Mouse (Mus musculus): ENCODE measurements around the gene Sun1.

Sun1 gene

DNA sequence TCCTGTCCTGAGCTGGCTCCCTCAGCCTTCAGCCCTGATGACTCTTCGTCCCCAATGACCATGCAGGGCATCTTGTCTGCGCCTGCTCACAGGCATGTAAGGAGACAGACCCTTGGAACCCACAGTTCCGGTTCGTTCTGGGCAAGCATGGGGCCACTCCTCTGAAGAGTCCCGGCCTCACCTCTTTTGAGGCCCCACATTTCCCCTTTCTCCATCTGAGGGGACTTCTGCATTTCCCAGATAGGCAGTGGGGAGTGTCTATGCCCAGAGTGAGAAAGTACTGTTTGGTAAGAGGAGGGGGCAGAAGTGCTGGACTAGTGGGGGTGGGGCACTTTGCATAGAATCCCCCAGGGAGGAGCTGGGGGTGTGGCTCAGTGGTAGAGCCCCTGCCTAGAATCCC, 86.7 kb downstream of the Sun1 start:
- DNase-seq = peak; percentile 32 to 37

DNA sequence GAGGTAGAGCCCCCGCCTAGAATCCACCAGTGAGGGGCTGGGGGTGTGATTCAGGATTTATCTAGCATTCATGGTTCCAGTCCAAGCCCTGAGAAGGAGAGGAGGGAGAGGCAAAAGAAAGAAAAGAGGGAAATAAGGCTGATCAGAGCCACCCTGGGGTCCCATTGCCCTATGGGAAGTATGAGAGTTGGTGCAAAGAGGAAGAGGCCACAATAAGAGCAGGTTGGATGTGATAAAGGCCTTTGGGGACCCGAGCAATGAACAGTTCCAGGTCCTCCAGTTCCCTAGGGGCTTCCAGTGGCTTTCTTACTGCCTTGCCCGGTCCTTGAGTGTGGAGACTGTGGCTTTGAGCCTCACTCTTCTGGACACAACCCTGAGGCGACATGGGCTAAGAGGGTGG, 87.3 kb downstream of the Sun1 start:
- DNase-seq = no peak

DNA sequence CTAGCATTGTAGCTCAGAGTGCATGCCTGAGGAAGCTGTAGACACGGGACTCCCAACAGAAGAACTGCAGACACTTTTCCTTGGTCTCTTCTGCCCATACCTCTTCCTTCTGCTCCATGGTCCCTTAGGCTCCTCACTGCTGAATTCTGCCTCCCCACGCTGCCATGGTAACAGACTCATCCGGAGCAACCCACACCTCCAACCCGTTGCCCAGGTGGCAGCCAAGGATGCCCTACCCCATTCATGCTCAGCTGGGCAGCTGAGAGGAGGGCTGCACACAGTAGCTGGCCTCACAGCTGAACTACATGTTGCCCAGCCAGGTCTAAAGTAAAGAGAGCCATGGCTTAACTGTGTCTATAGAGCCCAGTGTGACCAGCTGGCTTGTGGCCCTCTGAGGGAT, 88.2 kb downstream of the Sun1 start:
- no peak for DNase-seq

DNA sequence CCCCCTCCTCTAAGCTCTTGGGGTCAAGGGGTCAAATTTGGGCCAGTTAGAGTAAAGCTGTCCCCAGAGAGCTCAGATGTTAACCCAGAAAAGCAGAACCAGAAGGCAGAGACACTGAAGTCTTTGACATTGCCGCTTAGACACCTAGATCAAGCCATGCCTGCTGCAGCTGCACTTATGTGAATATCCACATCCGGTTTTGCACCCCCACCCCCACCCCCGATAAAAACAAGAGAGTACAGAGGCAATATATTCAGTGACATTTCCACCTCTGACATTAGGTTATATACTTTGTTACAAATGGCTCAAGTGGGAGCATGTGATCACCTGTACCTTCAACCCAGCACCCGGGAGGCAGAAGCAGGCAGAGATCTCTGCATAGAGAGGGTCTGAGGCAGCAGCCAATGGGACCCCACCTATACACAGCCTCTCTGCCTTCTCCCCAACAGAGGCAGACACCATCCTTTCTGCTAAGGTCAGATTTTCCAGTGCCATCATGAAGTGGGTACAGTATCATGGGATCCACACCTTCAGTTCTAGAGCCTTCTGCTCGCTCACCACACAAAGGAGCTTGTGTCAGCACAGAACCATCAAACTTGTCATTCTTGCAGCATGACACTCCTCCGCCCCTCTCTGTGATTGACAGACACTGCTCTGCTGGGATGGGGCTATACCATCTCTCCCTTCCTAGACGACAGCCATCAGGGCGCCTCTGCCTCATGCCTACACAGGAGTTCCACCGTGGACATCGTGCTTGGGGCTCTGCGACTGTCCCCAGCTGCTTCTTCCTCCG, 90.2 kb downstream of the Sun1 start:
- DNase-seq = no peak

DNA sequence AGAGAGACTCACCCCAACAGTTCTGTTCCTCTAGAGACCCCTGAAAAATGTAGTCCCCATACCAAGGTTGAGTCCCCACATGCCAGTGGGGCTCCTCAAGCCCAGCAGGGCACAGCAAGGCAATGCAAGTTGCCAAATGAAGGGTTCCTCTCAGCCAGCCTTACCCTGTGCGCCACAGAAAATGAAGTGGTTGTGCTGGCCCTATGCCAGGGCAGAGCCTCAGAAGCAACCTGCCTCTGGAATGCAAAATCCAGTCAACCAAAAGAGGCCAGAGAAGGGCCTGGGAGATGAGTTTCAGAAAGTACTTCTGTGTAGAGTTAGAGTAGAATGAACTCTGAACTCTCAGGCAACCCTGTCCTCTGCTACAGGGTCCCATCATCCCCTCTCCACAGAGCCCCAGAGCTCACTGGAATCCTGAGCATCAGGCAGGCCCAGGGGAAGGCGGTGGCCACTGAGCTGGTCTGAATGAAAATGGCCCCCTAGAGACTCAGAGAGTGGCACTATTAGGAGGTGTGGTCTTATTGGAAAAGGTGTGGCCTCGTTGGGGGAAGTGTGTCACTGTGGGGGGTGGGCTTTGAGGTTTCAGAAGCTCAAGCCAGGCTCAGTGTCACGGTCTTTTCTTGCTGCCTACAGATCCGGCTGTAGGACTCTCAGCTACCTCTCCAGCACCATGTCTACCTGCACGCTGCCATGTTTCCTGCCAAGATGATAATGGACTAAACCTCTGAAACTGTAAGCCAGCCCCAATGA, 91.5 kb downstream of the Sun1 start:
- DNase-seq = no peak

DNA sequence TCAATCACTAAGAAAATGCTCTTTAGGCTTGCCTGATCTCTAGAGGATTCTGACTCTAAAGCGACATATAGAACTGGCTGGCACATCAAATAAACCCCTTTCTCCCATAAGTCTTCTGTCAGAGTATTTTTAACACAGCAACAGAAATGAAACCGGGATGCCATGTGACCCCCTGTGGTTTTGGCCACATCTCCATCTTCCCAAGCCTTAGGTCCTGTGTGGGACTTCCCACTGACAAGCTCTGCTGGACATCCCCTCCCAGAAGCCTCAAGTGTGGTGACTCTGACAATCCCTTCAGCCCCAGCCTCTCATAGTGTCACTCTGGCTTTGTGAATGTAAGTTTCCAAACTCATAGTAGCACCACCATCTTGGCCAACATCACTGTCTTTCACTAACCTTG, 93.7 kb downstream of the Sun1 start:
- DNase-seq = no peak

DNA sequence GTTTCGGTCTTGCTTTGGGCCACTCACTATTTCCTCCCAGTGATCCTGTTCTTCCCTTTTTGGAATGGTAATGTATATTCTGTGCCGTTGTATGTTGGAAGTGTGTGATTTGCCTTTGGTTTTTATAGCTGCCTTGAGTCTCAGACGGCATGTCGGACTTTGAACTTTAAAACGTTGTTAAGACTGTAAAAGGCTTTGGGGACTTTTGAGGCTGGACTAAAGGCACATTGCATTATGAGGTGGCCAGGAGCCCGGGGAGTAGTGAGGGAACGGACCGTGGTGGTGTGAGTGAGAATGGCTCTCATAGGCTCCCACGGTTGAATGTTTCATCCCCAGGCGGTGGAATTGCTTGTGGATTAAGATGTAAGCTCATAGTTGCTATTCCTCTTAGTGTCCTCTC, 96.7 kb downstream of the Sun1 start:
- DNase-seq = no peak

DNA sequence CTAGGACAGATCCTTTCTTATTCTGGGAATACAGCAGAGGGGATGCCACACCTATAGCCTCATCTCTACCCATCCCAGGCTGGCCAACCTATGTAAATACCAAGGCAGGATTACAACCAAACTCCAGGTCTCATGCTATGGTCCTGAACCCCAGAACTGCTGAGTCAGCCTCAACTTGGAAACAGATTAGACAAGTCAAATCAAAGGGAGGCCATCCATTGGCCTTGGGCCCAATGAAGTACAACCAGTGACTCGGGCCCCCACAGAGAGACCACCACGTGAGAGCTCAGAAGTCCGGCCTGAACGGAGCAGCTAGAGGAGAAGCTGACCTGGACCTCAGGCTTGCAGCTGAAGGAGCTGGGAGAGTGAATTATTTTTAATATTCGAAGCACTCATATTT, 97.3 kb downstream of the Sun1 start:
- DNase-seq = no peak

All from B cell, adult 2 months (primary cell).